Mouse (Mus musculus) embryonic facial prominence, embryonic 11.5 days (tissue): ENCODE measurements at regions not wholly inside any gene's neighbourhood (a gene's known extent, or its start where the extent isn't known, plus 50 kb on each side); places are given as distances from the start of the nearest gene placed in this dataset.

ENCODE experiments used
- ATAC-seq: fragments of 200-750 bp; cut with Nextera tagmentation; replicated peaks from 2 replicates; pipeline ENCODE4 v1.8.0; 2017; ENCODE audit warnings: low read depth; ENCODE audit not compliant: insufficient number of reproducible peaks, low FRiP score, low TSS enrichment
- DNase-seq: peaks from one replicate; pipeline ENCODE4 v3.0.0-alpha.2; 2015; ENCODE audit warnings: low spot score
- H3K27ac ChIP-seq: fragments of 300-500 bp; sonication (generic); replicated peaks from 2 replicates; pipeline ENCODE4 v1.5.1; 2014; ENCODE audit warnings: mild to moderate bottlenecking, low read depth, low read length, control low read depth
- H3K27me3 ChIP-seq: fragments of 300-500 bp; sonication (generic); 2 replicates; pipeline ENCODE4 v1.6.1; 2014; ENCODE audit warnings: mild to moderate bottlenecking, low read length, moderate library complexity, mixed read lengths; ENCODE audit not compliant: control insufficient read depth, insufficient read depth
- H3K36me3 ChIP-seq: fragments of 300-500 bp; sonication (generic); replicated peaks from 2 replicates; pipeline ENCODE4 v1.6.1; 2014; ENCODE audit warnings: low read depth, mild to moderate bottlenecking, low read length, moderate library complexity, mixed read lengths; ENCODE audit not compliant: control insufficient read depth, insufficient read depth
- H3K4me1 ChIP-seq: fragments of 300-500 bp; sonication (generic); 2 replicates; pipeline ENCODE4 v1.6.1; 2014; ENCODE audit warnings: low read length, mixed read lengths; ENCODE audit not compliant: control insufficient read depth, insufficient read depth
- H3K4me2 ChIP-seq: fragments of 300-500 bp; sonication (generic); 2 replicates; pipeline ENCODE4 v1.6.1; 2014; ENCODE audit warnings: low read depth, mild to moderate bottlenecking, control low read depth, low read length, moderate library complexity
- H3K4me3 ChIP-seq: fragments of 300-500 bp; sonication (generic); 2 replicates; pipeline ENCODE4 v1.5.1; 2014; ENCODE audit warnings: low read depth, low read length, control low read depth
- H3K9ac ChIP-seq: fragments of 300-500 bp; sonication (generic); replicated peaks from 2 replicates; pipeline ENCODE4 v1.6.1; 2014; ENCODE audit warnings: mild to moderate bottlenecking, control low read depth, low read length
- H3K9me3 ChIP-seq: fragments of 300-500 bp; sonication (generic); replicated peaks from 2 replicates; pipeline ENCODE4 v1.6.1; 2016; ENCODE audit warnings: mild to moderate bottlenecking, low read length, inconsistent platforms, mixed read lengths; ENCODE audit not compliant: control insufficient read depth
- WGBS: fragments of 180-500 bp; shearing (Covaris S2); extraction: QIAGEN DNeasy Blood & Tissue Kit; methylation state at CpG from one replicate; pipeline ENCODE4 v1.1.7; 2014; 5-methylcytosine and 5-hydroxymethylcytosine counted together

GRCm38 (mm10) chr14:81770421-81770820 lies 1786.5 kb downstream of the Olfm4 start:
- Histone ChIP-seq H3K4me2 (no peak overlapping the region), H3K27ac (no peak overlapping the region), H3K9me3 (no peaks in the 10 kb centered on the region), H3K4me1 (no peaks in the 10 kb centered on the region), H3K27me3 (no peaks in the 10 kb centered on the region), H3K9ac (no peak overlapping the region), H3K4me3 (no peak overlapping the region), H3K36me3 (no peaks in the 10 kb centered on the region)
- ATAC-seq (no peak), DNase-seq (no peak)
- 86% methylated on average over 1 of the region's 1 CpGs for WGBS

GRCm38 (mm10) chr14:81771826-81772225 lies 1787.9 kb downstream of the Olfm4 start:
- Histone ChIP-seq H3K4me3 (no peak overlapping the region), H3K36me3 (no peaks in the 10 kb centered on the region), H3K27me3 (no peaks in the 10 kb centered on the region), H3K4me2 (no peak overlapping the region), H3K9ac (no peak overlapping the region), H3K27ac (no peak overlapping the region), H3K9me3 (no peaks in the 10 kb centered on the region), H3K4me1 (no peaks in the 10 kb centered on the region)
- DNase-seq (no peak), ATAC-seq (no peak)
- WGBS: 88% methylated on average over 1 of the region's 1 CpGs

- 79% methylated on average over 2 of the region's 2 CpGs for WGBS
- H3K4me3 ChIP-seq: no peak overlapping the region
- H3K9ac ChIP-seq: no peak overlapping the region
- H3K36me3 ChIP-seq: no peaks in the 10 kb centered on the region
- no peaks in the 10 kb centered on the region for H3K4me1 ChIP-seq
- H3K27ac ChIP-seq: no peak overlapping the region
- no peak for DNase-seq
- H3K9me3 ChIP-seq: no peaks in the 10 kb centered on the region
- ATAC-seq: no peak
- H3K4me2 ChIP-seq: no peak overlapping the region
- no peaks in the 10 kb centered on the region for H3K27me3 ChIP-seq
Observed at GRCm38 (mm10) chr14:81788859-81789258, 1805.0 kb downstream of the Olfm4 start.

GRCm38 (mm10) chr14:81823786-81824185 lies 1839.9 kb downstream of the Olfm4 start:
- Histone ChIP-seq H3K4me3 (no peak overlapping the region), H3K4me1 (no peaks in the 10 kb centered on the region), H3K9me3 (no peaks in the 10 kb centered on the region), H3K9ac (no peak overlapping the region), H3K27me3 (no peaks in the 10 kb centered on the region), H3K27ac (no peak overlapping the region), H3K36me3 (no peaks in the 10 kb centered on the region), H3K4me2 (no peak overlapping the region)
- DNase-seq (no peak), ATAC-seq (no peak)
- 71% methylated on average over 2 of the region's 2 CpGs for WGBS

- Histone ChIP-seq H3K36me3 (no peaks in the 10 kb centered on the region), H3K9ac (no peak overlapping the region), H3K27me3 (no peaks in the 10 kb centered on the region), H3K4me3 (no peak overlapping the region), H3K27ac (no peak overlapping the region), H3K4me2 (no peak overlapping the region), H3K4me1 (no peaks in the 10 kb centered on the region), H3K9me3 (no peaks in the 10 kb centered on the region)
- DNase-seq: peak; percentile 13
- WGBS: 19% methylated on average over 2 of the region's 2 CpGs
- no peak; the same call in 1 of the 2 replicates for ATAC-seq
Observed at GRCm38 (mm10) chr14:81858617-81859016, 1874.7 kb downstream of the Olfm4 start.

GRCm38 (mm10) chr14:81870388-81870787 lies 1886.5 kb downstream of the Olfm4 start:
- ATAC-seq (no peak), DNase-seq (no peak)
- no peak overlapping the region for H3K9ac ChIP-seq
- H3K4me2 ChIP-seq: no peak overlapping the region
- no peak overlapping the region for H3K4me3 ChIP-seq
- H3K9me3 ChIP-seq: no peaks in the 10 kb centered on the region
- H3K36me3 ChIP-seq: no peaks in the 10 kb centered on the region
- no peaks in the 10 kb centered on the region for H3K4me1 ChIP-seq
- no peaks in the 10 kb centered on the region for H3K27me3 ChIP-seq
- 71% methylated on average over 1 of the region's 1 CpGs for WGBS
- H3K27ac ChIP-seq: no peak overlapping the region
